Mouse (Mus musculus) hindbrain, embryonic 14.5 days (tissue): ENCODE results near the gene Hes2. TPM values are rescaled to one million over a fixed set of nuclear protein-coding genes. Genes with fewer than 3 reads are reported as not detected.

Experiments
- ATAC-seq: fragments of 200-750 bp; cut with Nextera tagmentation; 2 replicates; pipeline ENCODE4 v1.8.0; 2017; ENCODE audit warnings: moderate number of reproducible peaks, mild to moderate bottlenecking, moderate TSS enrichment, moderate library complexity; ENCODE audit not compliant: low FRiP score
- DNase-seq: peaks from one replicate; pipeline ENCODE4 v3.0.0-alpha.2; 2015; ENCODE audit warnings: low spot score
- H3K27ac ChIP-seq: fragments of 300-500 bp; sonication (generic); 2 replicates; pipeline ENCODE4 v1.5.1; 2014; ENCODE audit warnings: mild to moderate bottlenecking, moderate library complexity
- H3K27me3 ChIP-seq: fragments of 300-500 bp; sonication (generic); 2 replicates; pipeline ENCODE4 v1.6.1; 2014; ENCODE audit warnings: mild to moderate bottlenecking, low read length, mixed read lengths; ENCODE audit not compliant: control insufficient read depth, insufficient read depth
- H3K36me3 ChIP-seq: fragments of 300-500 bp; sonication (generic); replicated peaks from 2 replicates; pipeline ENCODE4 v1.6.1; 2014; ENCODE audit not compliant: control insufficient read depth, insufficient read depth
- H3K4me1 ChIP-seq: fragments of 300-500 bp; sonication (generic); replicated peaks from 2 replicates; pipeline ENCODE4 v1.6.1; 2014; ENCODE audit warnings: antibody characterized with exemption, low read length, mixed read lengths; ENCODE audit not compliant: control insufficient read depth, insufficient read depth
- H3K4me2 ChIP-seq: fragments of 300-500 bp; sonication (generic); replicated peaks from 2 replicates; pipeline ENCODE4 v1.6.1; 2014; ENCODE audit warnings: mild to moderate bottlenecking, moderate library complexity
- H3K4me3 ChIP-seq: fragments of 300-500 bp; sonication (generic); replicated peaks from 2 replicates; pipeline ENCODE4 v1.5.1; 2014; ENCODE audit warnings: mild to moderate bottlenecking, low read length
- H3K9ac ChIP-seq: fragments of 300-500 bp; sonication (generic); 2 replicates; pipeline ENCODE4 v1.6.1; 2014
- H3K9me3 ChIP-seq: fragments of 300-500 bp; sonication (generic); 2 replicates; pipeline ENCODE4 v1.6.1; 2016; ENCODE audit warnings: low read length; ENCODE audit not compliant: control insufficient read depth
- WGBS: fragments of 180-500 bp; shearing (Covaris S2); extraction: QIAGEN DNeasy Blood & Tissue Kit; methylation state at CpG from one replicate; pipeline ENCODE4 v1.1.7; 2014; 5-methylcytosine and 5-hydroxymethylcytosine counted together
- polyA plus RNA-seq: library from polyadenylated mRNA; unstranded; fragments of >200 nt; fragmentation: Nextera tagmentation; extraction: Ambion mirVana; gene quantifications from 2 replicates; pipeline ENCODE4 v1.2.1, GENCODE M21; 2014

Gene Hes2
- polyA plus RNA-seq, 1 experiment from 2014 or later = not detected

DNA sequence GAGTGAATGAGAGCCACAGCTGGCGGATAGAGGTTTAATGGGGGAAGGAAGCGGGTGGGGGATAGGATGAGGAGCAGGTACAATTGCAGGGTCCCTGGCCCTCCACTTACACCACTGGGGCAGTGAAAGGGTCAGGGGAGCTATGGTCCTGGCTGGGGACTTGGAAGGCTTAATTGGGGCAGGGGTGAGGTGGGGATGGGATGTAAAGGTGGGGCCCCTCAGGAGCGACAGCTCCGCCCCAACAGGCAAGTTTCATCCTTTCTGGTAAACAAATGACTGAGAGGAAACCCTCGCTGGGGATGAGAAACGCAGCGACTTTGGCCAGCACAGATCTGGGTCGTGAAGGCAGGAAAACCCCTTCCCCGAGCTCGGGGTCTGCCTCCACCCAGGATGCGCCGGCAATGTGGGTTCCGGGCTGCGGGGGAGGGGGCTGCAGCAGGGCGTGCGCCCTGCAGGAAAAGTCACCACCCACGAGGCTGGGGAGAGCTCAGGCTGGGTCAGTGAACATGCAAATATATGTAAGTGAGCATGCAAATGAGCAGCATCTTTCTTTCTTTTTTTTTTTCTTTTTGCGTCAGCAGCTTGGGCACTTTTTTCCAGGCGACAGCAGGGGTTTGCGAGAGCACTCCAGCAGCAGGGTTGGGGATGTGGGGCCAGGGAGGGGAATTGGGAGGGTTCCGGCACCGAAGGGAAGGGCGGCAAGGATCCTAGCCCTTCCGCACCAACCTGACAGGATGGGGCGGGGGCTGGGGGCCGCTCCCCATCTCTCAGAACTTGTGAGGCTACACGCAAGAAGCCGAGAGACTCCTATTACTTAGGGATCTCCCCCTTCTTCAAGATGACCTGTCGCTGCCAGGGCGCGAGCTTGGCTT, 38.1 kb upstream of the Hes2 start:
- no peak overlapping the region for H3K4me3 ChIP-seq
- DNase-seq = no peak

DNA sequence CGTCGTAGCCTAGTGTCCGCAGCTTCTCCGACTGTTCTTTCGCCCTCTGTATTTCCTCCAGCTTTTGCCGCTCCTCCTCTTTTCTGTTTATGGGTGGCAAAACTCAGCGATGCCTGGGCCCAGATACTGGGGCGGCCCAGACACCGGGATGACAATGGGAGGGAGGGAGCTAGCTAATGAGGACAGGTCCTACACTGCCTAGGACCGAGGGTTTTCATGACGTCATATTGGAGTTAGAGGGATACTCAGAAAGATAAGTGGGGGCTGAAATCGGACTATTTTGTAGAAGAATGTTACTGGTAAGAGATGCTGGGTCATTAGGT, 37.5 kb upstream of the Hes2 start:
- ATAC-seq = no peak
- H3K9ac ChIP-seq = no peak overlapping the region
- H3K4me3 ChIP-seq = no peak overlapping the region

More for the DNA sequence above, 38.1 kb upstream of the Hes2 start:
- Histone ChIP-seq H3K36me3 (no peaks in the 10 kb centered on the region), H3K27ac (no peak overlapping the region), H3K9ac (no peak overlapping the region), H3K4me1 (peaks cover 4% of the 10 kb centered on the region; the same call in 1 of the 2 replicates), H3K4me2 (peak overlapping the region; percentile 3; the same call in 1 of the 2 replicates), H3K9me3 (no peaks in the 10 kb centered on the region), H3K27me3 (peaks cover 99% of the 10 kb centered on the region)
- under 1% methylated on average over 31 of the region's 31 CpGs for WGBS
- no peak for ATAC-seq

DNA sequence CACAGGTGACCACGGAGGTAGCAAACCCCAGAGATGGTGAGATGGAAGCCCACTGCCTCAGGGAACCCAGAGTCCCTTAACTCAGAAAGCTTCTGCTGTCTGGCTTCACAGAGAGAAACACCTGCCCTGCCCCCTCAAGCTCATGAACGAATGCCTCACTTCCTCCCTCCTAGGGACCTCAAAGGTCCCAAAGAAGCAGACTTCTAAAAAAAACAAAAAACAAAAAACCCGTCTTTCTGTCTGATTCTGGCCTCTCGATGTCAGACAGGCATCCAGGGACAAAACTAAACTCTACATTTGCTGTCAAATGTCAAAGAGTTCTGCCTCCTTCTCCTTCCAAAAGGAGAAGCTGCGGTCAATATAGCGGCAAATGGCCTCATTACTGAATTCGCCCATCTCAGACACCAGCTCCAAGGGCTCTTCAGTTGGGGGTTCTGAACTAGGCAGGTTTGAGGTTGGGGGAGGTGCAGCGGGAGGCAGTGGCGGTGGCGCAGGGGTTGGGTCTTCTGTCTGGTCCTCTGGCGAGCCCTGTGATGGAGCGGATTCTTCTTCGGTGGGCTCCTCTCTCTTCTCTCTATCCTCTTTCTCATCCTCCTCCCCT, 34.2 kb upstream of the Hes2 start:
- peaks cover 99% of the 10 kb centered on the region for H3K27me3 ChIP-seq
- WGBS = 12% methylated on average over 13 of the region's 13 CpGs
- no peak overlapping the region for H3K4me3 ChIP-seq
- no peak overlapping the region for H3K9ac ChIP-seq
- H3K4me2 ChIP-seq = no peak overlapping the region
- no peak overlapping the region for H3K27ac ChIP-seq
- H3K4me1 ChIP-seq = peaks cover 17% of the 10 kb centered on the region
- DNase-seq = no peak
- no peaks in the 10 kb centered on the region for H3K36me3 ChIP-seq
- H3K9me3 ChIP-seq = no peaks in the 10 kb centered on the region
- ATAC-seq = no peak

More for the DNA sequence above, 37.5 kb upstream of the Hes2 start:
- Histone ChIP-seq H3K36me3 (no peaks in the 10 kb centered on the region), H3K27ac (no peak overlapping the region), H3K4me1 (peaks cover 10% of the 10 kb centered on the region), H3K27me3 (peaks cover 99% of the 10 kb centered on the region), H3K9me3 (no peaks in the 10 kb centered on the region), H3K4me2 (peak overlapping the region; percentile 3; the same call in 1 of the 2 replicates)
- under 1% methylated on average over 12 of the region's 12 CpGs for WGBS
- no peak for DNase-seq

DNA sequence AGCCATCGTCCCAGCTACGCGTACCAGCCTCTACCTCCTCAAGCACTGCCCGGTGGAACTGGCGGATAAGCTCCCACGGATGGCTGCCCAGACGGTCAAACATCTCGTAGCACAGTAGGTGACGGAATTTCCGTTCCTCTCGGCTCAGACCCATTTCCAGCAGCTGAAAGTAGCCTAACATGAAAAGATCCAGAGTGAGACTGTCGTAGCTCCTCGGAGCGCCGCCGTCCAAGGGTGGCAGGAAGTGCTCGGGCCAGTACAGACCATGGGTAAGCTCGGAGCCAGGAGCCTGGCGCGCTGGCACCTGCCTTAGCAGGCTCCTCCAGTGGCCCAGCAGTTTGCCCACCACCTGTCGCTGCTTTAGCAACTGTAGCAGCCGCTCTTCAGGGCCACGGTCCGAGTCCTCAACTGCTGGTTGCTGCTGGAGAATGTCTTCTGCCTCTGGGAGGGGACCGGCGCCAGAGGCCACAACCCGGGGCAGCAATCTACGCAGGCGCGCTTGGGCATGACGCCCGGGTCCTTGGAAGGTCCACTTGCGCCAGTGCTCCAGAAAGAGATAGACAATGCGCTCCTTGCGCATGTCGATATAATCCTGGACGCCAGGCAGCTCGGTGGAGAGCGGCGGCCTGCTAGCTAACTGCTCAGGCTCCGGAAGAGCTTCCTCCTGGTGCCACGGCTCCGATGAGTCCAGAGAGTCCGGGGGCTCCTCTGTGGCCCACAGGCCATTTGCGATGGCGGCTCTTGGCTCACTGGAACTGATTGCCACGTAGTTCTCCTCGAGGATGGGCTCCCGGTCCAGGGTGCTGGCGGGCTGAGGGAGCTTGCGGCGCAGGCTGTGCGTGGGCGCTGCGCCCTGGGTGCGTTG, 33.3 kb upstream of the Hes2 start:
- Histone ChIP-seq H3K36me3 (no peaks in the 10 kb centered on the region), H3K9me3 (no peaks in the 10 kb centered on the region), H3K4me2 (peak overlapping the region; percentile 47), H3K4me3 (peak overlapping the region; percentile 20), H3K4me1 (peaks cover 17% of the 10 kb centered on the region), H3K9ac (no peak overlapping the region), H3K27ac (no peak overlapping the region), H3K27me3 (peaks cover 99% of the 10 kb centered on the region)
- no peak for ATAC-seq
- 3% methylated on average over 56 of the region's 56 CpGs for WGBS
- DNase-seq = no peak

DNA sequence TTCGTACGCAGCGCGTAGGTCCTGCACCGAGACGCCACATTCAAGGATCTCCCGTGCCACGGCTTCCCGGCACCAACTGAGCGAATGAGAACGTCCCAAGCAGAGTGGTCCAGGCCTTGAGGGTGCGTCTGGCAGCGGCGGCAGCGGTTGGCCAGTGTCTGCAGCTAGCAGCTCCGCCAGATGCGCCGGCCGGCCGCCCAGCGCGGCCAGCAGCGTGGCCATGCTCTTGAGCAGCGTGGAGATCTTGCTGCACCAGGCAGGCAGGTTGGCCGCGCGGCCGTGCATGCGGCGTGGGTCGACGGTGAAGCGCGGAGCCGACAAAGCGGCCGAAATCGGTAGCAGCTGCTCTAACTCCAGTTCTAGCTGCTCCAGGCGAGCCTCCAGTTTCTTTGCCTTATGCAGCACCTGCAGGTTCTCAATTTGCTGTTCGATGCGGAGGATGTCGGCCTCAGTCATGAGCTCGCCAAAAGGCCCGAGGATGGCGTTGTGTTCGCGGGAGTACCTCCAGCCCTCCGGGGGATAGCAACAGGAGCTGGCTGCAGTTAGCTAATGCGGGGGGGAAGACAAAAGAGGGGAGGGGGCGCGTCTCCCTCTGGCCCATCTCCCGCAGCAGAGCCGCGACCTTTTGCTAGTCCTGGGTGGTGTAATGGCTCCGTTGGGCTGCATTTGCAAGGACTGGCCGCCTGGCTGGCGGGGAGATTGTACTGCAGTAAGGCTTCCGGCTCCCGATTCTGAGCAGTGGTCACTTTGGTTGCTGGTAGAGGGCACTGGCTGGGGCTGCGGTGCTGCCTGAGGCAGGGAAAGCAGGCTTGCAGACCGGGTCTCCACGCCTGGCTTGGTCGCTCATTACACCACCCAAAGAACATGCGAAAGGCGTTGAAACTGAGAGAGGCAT, 32.4 kb upstream of the Hes2 start:
- Histone ChIP-seq H3K36me3 (no peaks in the 10 kb centered on the region), H3K9me3 (no peaks in the 10 kb centered on the region), H3K27ac (no peak overlapping the region), H3K9ac (no peak overlapping the region), H3K27me3 (peaks cover 100% of the 10 kb centered on the region), H3K4me3 (peak overlapping the region; percentile 20), H3K4me2 (peak overlapping the region; percentile 47), H3K4me1 (peaks cover 21% of the 10 kb centered on the region)
- DNase-seq (no peak), ATAC-seq (no peak)
- WGBS = 2% methylated on average over 65 of the region's 65 CpGs

DNA sequence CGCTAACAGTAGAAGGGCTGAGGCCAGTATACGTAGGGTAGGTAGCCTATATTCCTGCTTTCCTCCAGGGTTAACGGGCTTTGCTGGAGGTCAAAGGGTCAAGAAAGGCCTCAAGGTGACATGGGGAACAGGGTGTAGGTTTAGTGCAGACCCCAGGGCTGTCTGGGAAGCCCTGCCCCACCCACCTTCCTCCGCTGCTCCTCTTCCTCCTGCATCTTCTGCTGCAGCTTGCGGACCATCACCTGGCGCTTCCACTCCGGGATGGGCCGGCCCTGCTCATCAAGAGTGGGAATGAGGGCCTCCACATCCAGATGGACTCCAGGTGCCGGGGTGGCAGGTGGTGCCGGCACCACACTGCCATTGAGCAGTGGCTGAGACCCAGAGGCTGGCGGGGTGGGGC, 30.8 kb upstream of the Hes2 start:
- no peak overlapping the region for H3K27ac ChIP-seq
- DNase-seq (no peak), ATAC-seq (no peak)
- peaks cover 100% of the 10 kb centered on the region for H3K27me3 ChIP-seq
- no peaks in the 10 kb centered on the region for H3K9me3 ChIP-seq
- peaks cover 22% of the 10 kb centered on the region for H3K4me1 ChIP-seq
- H3K4me2 ChIP-seq = no peak overlapping the region
- H3K4me3 ChIP-seq = no peak overlapping the region
- WGBS = 80% methylated on average over 11 of the region's 11 CpGs
- H3K36me3 ChIP-seq = no peaks in the 10 kb centered on the region
- no peak overlapping the region for H3K9ac ChIP-seq

DNA sequence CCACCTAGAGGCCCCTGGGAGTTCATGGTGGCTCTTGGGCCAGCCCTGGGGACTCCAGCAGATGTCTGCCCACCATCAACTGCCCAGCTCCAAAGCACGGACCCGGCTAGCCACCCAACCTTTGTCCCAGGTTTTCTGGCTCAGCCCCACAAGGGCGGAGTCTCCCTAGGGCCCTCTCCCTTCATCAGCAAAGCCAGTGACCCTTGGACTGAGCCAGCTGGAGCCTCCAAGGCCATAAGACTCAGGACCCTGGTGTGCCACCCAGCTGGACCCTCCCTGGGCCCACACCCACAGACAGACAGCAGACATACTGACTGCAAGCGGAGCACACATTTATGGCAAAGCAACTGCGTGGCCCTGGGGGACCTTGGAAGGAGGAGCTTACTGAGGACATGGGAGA, 29.9 kb upstream of the Hes2 start:
- Histone ChIP-seq H3K4me3 (no peak overlapping the region), H3K27ac (no peak overlapping the region), H3K27me3 (peaks cover 100% of the 10 kb centered on the region), H3K9me3 (no peaks in the 10 kb centered on the region), H3K36me3 (no peaks in the 10 kb centered on the region), H3K4me2 (no peak overlapping the region), H3K9ac (no peak overlapping the region), H3K4me1 (peaks cover 22% of the 10 kb centered on the region)
- no peak for DNase-seq
- 52% methylated on average over 5 of the region's 5 CpGs for WGBS
- no peak for ATAC-seq

DNA sequence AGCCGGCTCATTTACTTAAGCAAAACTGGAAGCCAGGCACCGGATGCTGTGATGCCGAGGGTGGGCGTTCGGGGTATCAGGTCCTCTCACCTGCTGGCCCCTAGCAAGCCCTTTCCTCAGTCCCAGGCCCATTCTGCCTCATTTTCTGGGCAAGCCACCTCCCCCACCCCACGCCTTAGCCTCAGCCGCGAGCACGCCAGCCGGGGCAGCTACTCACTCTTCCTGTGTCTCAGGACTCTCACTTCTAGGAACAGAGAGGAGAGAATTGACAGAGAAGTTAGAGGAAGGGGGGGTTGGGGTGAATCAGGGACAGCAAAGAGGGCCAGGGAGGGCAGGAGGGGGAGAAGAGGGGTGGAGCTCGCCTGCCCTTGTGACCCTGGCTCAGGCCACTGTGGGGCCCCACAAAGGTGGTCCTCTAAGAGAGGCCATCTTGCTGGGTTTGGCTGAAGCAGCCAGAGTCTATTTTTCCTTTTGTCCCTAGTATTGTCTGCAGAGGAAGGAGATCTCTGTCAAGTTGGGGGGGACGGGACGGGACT, 29.2 kb upstream of the Hes2 start:
- Histone ChIP-seq H3K4me2 (no peak overlapping the region), H3K4me3 (no peak overlapping the region), H3K9me3 (no peaks in the 10 kb centered on the region), H3K27me3 (peaks cover 100% of the 10 kb centered on the region), H3K27ac (no peak overlapping the region), H3K9ac (no peak overlapping the region), H3K4me1 (peaks cover 22% of the 10 kb centered on the region), H3K36me3 (no peaks in the 10 kb centered on the region)
- DNase-seq (no peak), ATAC-seq (no peak)
- WGBS = 22% methylated on average over 13 of the region's 13 CpGs
